Mouse (Mus musculus) hindbrain, embryonic 14.5 days (tissue): ENCODE results near the gene Mif4gd. TPM values are rescaled to one million over a fixed set of nuclear protein-coding genes. Genes with fewer than 3 reads are reported as not detected.

Experiments
- ATAC-seq: fragments of 200-750 bp; cut with Nextera tagmentation; 2 replicates; pipeline ENCODE4 v1.8.0; 2017; ENCODE audit warnings: moderate number of reproducible peaks, mild to moderate bottlenecking, moderate TSS enrichment, moderate library complexity; ENCODE audit not compliant: low FRiP score
- DNase-seq: peaks from one replicate; pipeline ENCODE4 v3.0.0-alpha.2; 2015; ENCODE audit warnings: low spot score
- H3K27ac ChIP-seq: fragments of 300-500 bp; sonication (generic); 2 replicates; pipeline ENCODE4 v1.5.1; 2014; ENCODE audit warnings: mild to moderate bottlenecking, moderate library complexity
- H3K27me3 ChIP-seq: fragments of 300-500 bp; sonication (generic); 2 replicates; pipeline ENCODE4 v1.6.1; 2014; ENCODE audit warnings: mild to moderate bottlenecking, low read length, mixed read lengths; ENCODE audit not compliant: control insufficient read depth, insufficient read depth
- H3K36me3 ChIP-seq: fragments of 300-500 bp; sonication (generic); replicated peaks from 2 replicates; pipeline ENCODE4 v1.6.1; 2014; ENCODE audit not compliant: control insufficient read depth, insufficient read depth
- H3K4me1 ChIP-seq: fragments of 300-500 bp; sonication (generic); replicated peaks from 2 replicates; pipeline ENCODE4 v1.6.1; 2014; ENCODE audit warnings: antibody characterized with exemption, low read length, mixed read lengths; ENCODE audit not compliant: control insufficient read depth, insufficient read depth
- H3K4me2 ChIP-seq: fragments of 300-500 bp; sonication (generic); replicated peaks from 2 replicates; pipeline ENCODE4 v1.6.1; 2014; ENCODE audit warnings: mild to moderate bottlenecking, moderate library complexity
- H3K4me3 ChIP-seq: fragments of 300-500 bp; sonication (generic); replicated peaks from 2 replicates; pipeline ENCODE4 v1.5.1; 2014; ENCODE audit warnings: mild to moderate bottlenecking, low read length
- H3K9ac ChIP-seq: fragments of 300-500 bp; sonication (generic); 2 replicates; pipeline ENCODE4 v1.6.1; 2014
- H3K9me3 ChIP-seq: fragments of 300-500 bp; sonication (generic); 2 replicates; pipeline ENCODE4 v1.6.1; 2016; ENCODE audit warnings: low read length; ENCODE audit not compliant: control insufficient read depth
- WGBS: fragments of 180-500 bp; shearing (Covaris S2); extraction: QIAGEN DNeasy Blood & Tissue Kit; methylation state at CpG from one replicate; pipeline ENCODE4 v1.1.7; 2014; 5-methylcytosine and 5-hydroxymethylcytosine counted together
- polyA plus RNA-seq: library from polyadenylated mRNA; unstranded; fragments of >200 nt; fragmentation: Nextera tagmentation; extraction: Ambion mirVana; gene quantifications from 2 replicates; pipeline ENCODE4 v1.2.1, GENCODE M21; 2014

The Mif4gd gene
- polyA plus RNA-seq, 1 experiment from 2014 or later = 13.5 TPM

GRCm38 (mm10) chr11:115609576-115609975 lies 3.2 kb downstream of the Mif4gd start:
- Histone ChIP-seq H3K4me3 (no peak overlapping the region), H3K4me1 (peaks cover 14% of the 10 kb centered on the region), H3K27me3 (peaks cover 9% of the 10 kb centered on the region; the same call in 1 of the 2 replicates), H3K9ac (no peak overlapping the region), H3K27ac (no peak overlapping the region), H3K9me3 (no peaks in the 10 kb centered on the region), H3K4me2 (no peak overlapping the region), H3K36me3 (peaks cover 46% of the 10 kb centered on the region)
- no peak for DNase-seq
- ATAC-seq = no peak
- 72% methylated on average over 3 of the region's 3 CpGs for whole genome bisulfite sequencing

DNA sequence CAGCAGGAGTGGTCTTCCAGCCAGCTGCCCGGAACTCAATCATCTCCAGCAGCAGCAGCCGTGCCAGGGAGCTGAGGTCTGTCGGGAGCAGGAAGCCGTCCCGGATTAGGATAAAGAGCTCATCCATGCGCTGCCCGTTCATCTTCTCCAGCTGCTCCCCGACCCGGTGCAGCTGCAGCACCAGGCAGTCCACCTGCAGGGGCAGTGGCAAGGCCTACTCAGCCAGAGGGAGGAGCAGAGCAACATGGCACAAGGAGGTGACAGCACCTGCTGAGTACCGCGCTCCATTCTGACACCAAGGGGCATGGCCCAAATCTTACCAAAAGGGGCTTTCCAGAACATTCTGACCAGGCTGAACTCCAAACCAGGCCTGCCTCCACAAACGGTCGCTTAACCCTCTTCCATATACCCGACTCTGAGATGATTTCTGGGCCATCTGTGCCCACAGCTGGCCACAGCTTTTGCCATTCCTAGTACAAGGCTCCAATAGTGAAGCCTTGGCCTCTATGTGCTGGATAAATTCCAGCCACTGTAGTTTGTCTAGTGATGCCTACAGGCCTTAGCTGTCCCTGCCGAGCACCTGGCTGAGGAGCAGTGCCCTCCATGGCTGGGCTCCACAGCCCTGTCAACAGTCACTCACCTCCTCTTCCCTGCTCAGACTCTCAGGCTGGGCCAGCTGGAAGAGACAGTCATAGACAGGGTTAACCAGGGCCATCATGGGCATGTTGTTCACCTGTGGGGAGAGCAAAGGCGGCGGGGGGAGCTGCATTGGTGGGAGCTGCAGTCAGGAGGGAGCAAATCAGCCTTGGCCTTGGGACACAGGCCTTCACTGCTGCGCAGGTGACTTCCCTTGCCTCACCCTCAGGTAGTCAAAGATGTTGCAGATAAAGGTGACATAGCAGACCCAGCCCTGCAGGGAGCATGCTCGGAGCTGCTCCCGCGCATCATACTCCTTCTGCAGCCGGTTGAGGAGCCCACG lies 4.1 kb downstream of the Mif4gd start:
- ATAC-seq (no peak), DNase-seq (no peak)
- H3K4me1 ChIP-seq = peaks cover 16% of the 10 kb centered on the region
- no peaks in the 10 kb centered on the region for H3K9me3 ChIP-seq
- H3K4me2 ChIP-seq = no peak overlapping the region
- no peak overlapping the region for H3K27ac ChIP-seq
- no peak overlapping the region for H3K4me3 ChIP-seq
- 79% methylated on average over 23 of the region's 23 CpGs for WGBS
- no peak overlapping the region for H3K9ac ChIP-seq
- peaks cover 46% of the 10 kb centered on the region for H3K36me3 ChIP-seq
- H3K27me3 ChIP-seq = no peaks in the 10 kb centered on the region; the same call in 1 of the 2 replicates

- Histone ChIP-seq H3K4me1 (peaks cover 24% of the 10 kb centered on the region), H3K4me2 (no peak overlapping the region), H3K36me3 (peaks cover 46% of the 10 kb centered on the region), H3K9ac (no peak overlapping the region), H3K27me3 (no peaks in the 10 kb centered on the region), H3K9me3 (no peaks in the 10 kb centered on the region), H3K4me3 (no peak overlapping the region), H3K27ac (no peak overlapping the region)
- no peak for ATAC-seq
- DNase-seq = no peak
- 94% methylated on average over 18 of the region's 18 CpGs for WGBS
Observed at GRCm38 (mm10) chr11:115606733-115607132, 6.0 kb downstream of the Mif4gd start.

DNA sequence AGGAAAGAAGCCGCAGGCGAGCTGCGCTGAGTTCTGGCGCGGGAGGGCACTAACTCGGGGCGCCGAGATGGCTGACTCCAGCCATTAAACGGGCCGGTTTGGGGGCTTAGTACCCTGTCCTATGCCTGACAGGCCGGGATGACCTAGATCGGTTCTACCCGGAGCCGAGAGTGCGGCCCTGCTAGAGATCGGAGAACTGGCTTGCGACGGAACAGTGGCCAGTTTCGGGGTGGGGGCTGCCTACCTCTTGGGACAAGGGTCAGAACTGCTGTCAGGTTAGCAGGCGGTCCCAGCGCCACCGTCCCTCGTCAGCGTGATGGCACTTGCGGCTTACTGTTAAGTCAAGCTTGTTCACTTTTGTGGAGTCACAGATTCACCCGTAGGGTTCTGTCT lies 8.5 kb downstream of the Mif4gd start:
- Histone ChIP-seq H3K4me3 (peak overlapping the region; percentile 89), H3K36me3 (peaks cover 48% of the 10 kb centered on the region), H3K9ac (peak overlapping the region; percentile 92), H3K27me3 (no peaks in the 10 kb centered on the region), H3K9me3 (no peaks in the 10 kb centered on the region), H3K4me1 (peaks cover 25% of the 10 kb centered on the region), H3K4me2 (peak overlapping the region; percentile 89), H3K27ac (peak overlapping the region; percentile 98)
- ATAC-seq (peak; percentile 16), DNase-seq (no peak)
- 0% methylated on average over 26 of the region's 26 CpGs for WGBS

DNA sequence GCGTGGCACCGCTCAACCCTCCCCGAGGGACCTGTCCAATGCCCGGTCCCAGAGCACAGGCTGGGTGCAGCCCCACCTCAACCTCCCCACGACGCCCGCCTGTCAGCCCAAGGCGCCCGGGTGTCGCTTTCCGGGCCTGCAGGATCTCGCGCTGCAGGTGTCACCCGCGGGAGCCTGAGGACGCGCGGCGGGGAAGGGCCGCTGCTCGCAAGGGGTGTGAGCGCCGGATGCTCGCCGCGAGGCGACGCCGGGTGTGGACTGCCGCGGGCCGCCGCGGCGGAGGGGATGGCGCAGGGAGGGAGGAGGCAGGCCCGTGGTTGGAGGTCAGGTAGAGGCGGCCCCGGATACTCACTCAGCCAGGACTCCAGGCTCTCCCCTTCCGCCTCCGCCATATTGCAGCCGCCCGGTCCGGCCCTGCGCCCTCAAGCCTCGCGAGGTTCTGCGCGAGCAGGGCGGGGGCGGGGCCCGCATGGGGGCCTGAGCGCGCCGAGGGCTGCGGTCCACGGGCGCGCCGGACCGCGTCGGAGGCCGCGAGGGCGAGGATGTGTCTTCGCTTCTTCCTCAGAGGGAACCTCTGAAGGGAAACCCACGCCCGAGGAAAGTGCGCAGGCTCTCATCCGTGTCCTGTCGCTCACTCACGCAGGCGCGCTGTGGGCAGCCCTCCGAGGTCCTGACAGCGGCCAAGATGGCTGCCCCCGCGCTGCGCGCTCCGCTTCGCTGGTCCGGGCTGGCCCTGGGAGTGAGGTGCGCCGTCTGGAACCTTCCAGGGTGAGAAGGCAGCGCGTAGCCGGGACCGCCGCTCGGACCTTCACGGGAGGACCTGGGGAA lies 9.1 kb downstream of the Mif4gd start, which contains the start of the genes Mrps7 and Gga3:
Gene Mrps7, plus strand, starts transcription at position 450 of the 828 bp plus-strand sequence.
Gene Gga3, minus strand, starts transcription at position 576 of the 828 bp plus-strand sequence.
- peaks cover 25% of the 10 kb centered on the region for H3K4me1 ChIP-seq
- peak within 1 kb of the TSS; percentile 92 for H3K9ac ChIP-seq
- peaks cover 47% of the 10 kb centered on the region for H3K36me3 ChIP-seq
- ATAC-seq (peak; percentile 97), DNase-seq (peak; percentile 93)
- peak within 1 kb of the TSS; percentile 89 for H3K4me2 ChIP-seq
- H3K27me3 ChIP-seq = no peaks in the 10 kb centered on the region
- no peaks in the 10 kb centered on the region for H3K9me3 ChIP-seq
- H3K4me3 ChIP-seq = peak within 1 kb of the TSS; percentile 89
- peak within 1 kb of the TSS; percentile 98 for H3K27ac ChIP-seq
- WGBS = under 1% methylated on average over 72 of the region's 93 CpGs

DNA sequence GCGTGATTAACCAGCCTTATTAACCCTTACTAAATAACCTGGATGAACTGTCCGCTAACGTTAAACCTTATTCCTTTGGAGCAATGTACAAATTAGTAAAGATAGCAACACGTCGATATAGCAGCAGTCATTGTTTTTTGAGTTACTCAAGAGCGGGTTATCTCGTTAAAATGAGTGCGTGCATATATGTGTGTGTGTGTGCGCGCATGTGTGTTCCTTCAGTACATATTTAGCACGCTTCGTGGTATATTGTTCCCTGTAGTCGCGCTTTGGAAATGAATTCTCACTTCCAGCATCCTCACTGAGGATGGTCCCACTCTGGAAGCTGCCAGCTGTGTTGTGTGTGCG lies 9.7 kb downstream of the Mif4gd start:
- Histone ChIP-seq H3K4me1 (peaks cover 25% of the 10 kb centered on the region), H3K27ac (peak overlapping the region; percentile 98), H3K4me2 (peak overlapping the region; percentile 89), H3K4me3 (peak overlapping the region; percentile 89), H3K9ac (peak overlapping the region; percentile 92), H3K36me3 (peaks cover 41% of the 10 kb centered on the region), H3K27me3 (no peaks in the 10 kb centered on the region), H3K9me3 (no peaks in the 10 kb centered on the region)
- DNase-seq = no peak
- ATAC-seq = no peak
- WGBS = 8% methylated on average over 15 of the region's 15 CpGs

DNA sequence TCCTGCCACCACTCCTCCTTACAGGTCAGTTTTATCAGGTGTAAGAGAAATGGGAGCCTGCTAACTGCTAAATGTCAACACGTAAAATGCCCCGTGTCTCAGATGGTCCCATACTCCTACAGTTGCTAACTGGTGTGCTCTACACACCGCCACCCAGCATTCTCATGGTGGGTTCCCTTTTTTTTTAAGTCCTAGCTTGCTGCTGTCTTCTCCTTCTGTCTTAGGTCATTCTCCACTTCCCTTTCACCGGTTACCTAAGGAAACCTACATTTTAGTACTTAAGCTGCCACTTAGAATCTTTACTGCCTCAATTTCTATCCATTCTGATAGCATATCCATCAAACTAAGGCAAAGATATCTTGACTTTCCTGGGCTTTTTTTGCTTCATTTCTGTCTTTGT lies 11.6 kb downstream of the Mif4gd start:
- ATAC-seq (no peak), DNase-seq (no peak)
- 96% methylated on average over 4 of the region's 4 CpGs for WGBS
- H3K27ac ChIP-seq = no peak overlapping the region
- H3K27me3 ChIP-seq = no peaks in the 10 kb centered on the region
- no peak overlapping the region for H3K9ac ChIP-seq
- no peak overlapping the region for H3K4me2 ChIP-seq
- H3K4me1 ChIP-seq = peaks cover 25% of the 10 kb centered on the region
- H3K9me3 ChIP-seq = no peaks in the 10 kb centered on the region
- no peak overlapping the region for H3K4me3 ChIP-seq
- peaks cover 37% of the 10 kb centered on the region for H3K36me3 ChIP-seq

- no peak overlapping the region for H3K4me3 ChIP-seq
- no peaks in the 10 kb centered on the region for H3K27me3 ChIP-seq
- no peak overlapping the region for H3K4me2 ChIP-seq
- H3K9me3 ChIP-seq = no peaks in the 10 kb centered on the region
- 98% methylated on average over 15 of the region's 15 CpGs for WGBS
- peaks cover 25% of the 10 kb centered on the region for H3K4me1 ChIP-seq
- no peak overlapping the region for H3K9ac ChIP-seq
- DNase-seq = no peak
- ATAC-seq = no peak
- peaks cover 37% of the 10 kb centered on the region for H3K36me3 ChIP-seq
- H3K27ac ChIP-seq = no peak overlapping the region
Observed at GRCm38 (mm10) chr11:115600743-115601142, 12.0 kb downstream of the Mif4gd start.

- H3K9ac ChIP-seq = no peak overlapping the region
- H3K4me2 ChIP-seq = no peak overlapping the region
- H3K27ac ChIP-seq = no peak overlapping the region
- H3K36me3 ChIP-seq = peaks cover 37% of the 10 kb centered on the region
- no peak for ATAC-seq
- WGBS = 94% methylated on average over 7 of the region's 7 CpGs
- H3K4me3 ChIP-seq = no peak overlapping the region
- no peak for DNase-seq
- no peaks in the 10 kb centered on the region for H3K9me3 ChIP-seq
- H3K27me3 ChIP-seq = no peaks in the 10 kb centered on the region
- H3K4me1 ChIP-seq = peaks cover 18% of the 10 kb centered on the region
Observed at GRCm38 (mm10) chr11:115599722-115600121, 13.0 kb downstream of the Mif4gd start.
